ENCODE assay signal across 41 mouse cellular contexts in genomic region chr4:114938248-114938647, GRCm38 (mm10). TPM values are rescaled to one million over a fixed set of nuclear protein-coding genes. Genes with fewer than 3 reads are reported as not detected.
"Had no signal": no experiment of that assay in that cellular context is flagged by ENCODE, and none has a peak within 500 bp of the region (broad histone marks: within the 10 kb centered on the region; RNA-seq: fewer than 3 reads in every experiment).

No protein-coding gene starts in this region.

- H3K4me3 ChIP-seq: heart, adult 2 months; heart, embryonic 10.5 days; heart, embryonic 12.5 days; hindbrain, embryonic 10.5 days; hindbrain, embryonic 12.5 days; intestine, embryonic 15.5 days; limb, embryonic 13.5 days; limb, embryonic 15.5 days; liver, embryonic 12.5 days had no signal

- H3K36me3 ChIP-seq: heart, embryonic 10.5 days; heart, embryonic 12.5 days; hindbrain, embryonic 10.5 days; hindbrain, embryonic 12.5 days; intestine, embryonic 15.5 days; limb, embryonic 13.5 days; limb, embryonic 15.5 days; liver, embryonic 12.5 days had no signal

- H3K4me2 ChIP-seq: heart, embryonic 12.5 days; hindbrain, embryonic 12.5 days; hindbrain, embryonic 14.5 days; intestine, embryonic 15.5 days; limb, embryonic 13.5 days; limb, embryonic 15.5 days; liver, embryonic 12.5 days had no signal

- DNase-seq: gastrocnemius, postnatal 14 days; heart, postnatal 4 days; kidney, adult 18-20 months; kidney, adult 8-10 months; kidney, postnatal 10 days; kidney, postnatal 25 days; kidney, postnatal 4 days; layer of hippocampus, adult 9-11 months; layer of hippocampus, postnatal 36 days; left cerebral cortex, postnatal 4 days had no signal

RNA-seq across cellular contexts. Expression of gene Foxe3, which starts 12.4 kb away (rescaled TPM):
- total RNA-seq: gastrocnemius, adult 8-10 months; gastrocnemius, postnatal 14 days; gastrocnemius, postnatal 4 days; granulocyte monocyte progenitor cell, adult 5-6 weeks; heart, adult 2 months; heart, postnatal 10 days; heart, postnatal 25 days; heart, postnatal 4 days; layer of hippocampus, adult 8-10 months; layer of hippocampus, postnatal 14 days; layer of hippocampus, postnatal 36 days; left cerebral cortex, adult 18-20 months; left cerebral cortex, adult 8-10 months; left cerebral cortex, postnatal 10 days; left cerebral cortex, postnatal 25 days; left cerebral cortex, postnatal 4 days; liver, adult 2 months had no signal
- polyA plus RNA-seq: heart, adult 2 months; heart, embryonic 10.5 days; heart, embryonic 12.5 days; heart, embryonic 14.5 days; heart, embryonic 16.5 days; hindbrain, embryonic 12.5 days; hindbrain, embryonic 14.5 days; hindbrain, embryonic 16.5 days; inflammation-experienced regulatory T-cells, adult 6 months; intestine, embryonic 15.5 days; intestine, postnatal 0 days; kidney, embryonic 14.5 days; kidney, embryonic 16.5 days; limb, embryonic 11.5 days; limb, embryonic 13.5 days; limb, embryonic 15.5 days; liver, adult 2 months; liver, embryonic 12.5 days; liver, embryonic 14.5 days had no signal

RNA-seq across cellular contexts. Expression of gene Foxd2, which starts 29.6 kb away (rescaled TPM):
- polyA plus RNA-seq: heart, embryonic 12.5 days; heart, embryonic 14.5 days; heart, embryonic 16.5 days; hindbrain, embryonic 14.5 days had no signal
